Mouse (Mus musculus) gastrocnemius, postnatal 36 days (tissue): Measurements from ENCODE around the gene 1700007K13Rik. TPM values are rescaled to one million over a fixed set of nuclear protein-coding genes. Genes with fewer than 3 reads are reported as not detected.
"Not testable (repeated sequence)": the region's sequence is repeated elsewhere in the genome, so short reads cannot be mapped to it uniquely, and the experiment has no call there.

ENCODE experiments used
- DNase-seq, 2 experiments: peaks; one replicate each; pipeline ENCODE4 v3.0.0; 2022
- intact Hi-C: fragments of 180-260 bp; cut with DNase I; formaldehyde crosslinking; loops from one replicate; pipeline ENCODE4 v1.15.1; 2025
- long read RNA-seq, 2 experiments: library from polyadenylated mRNA; stranded (forward); transcript quantifications; one replicate each; pipeline ENCODE4 v2.0.0; 2021
- total RNA-seq, 2 experiments: library from RNA; stranded (reverse); gene quantifications; 2 replicates each; pipeline ENCODE4 v1.2.3; 2021

The 1700007K13Rik gene
- total RNA-seq, result not detected
- long read RNA-seq, experiment 1, result 0 reads
- long read RNA-seq, experiment 2, result 0 reads

- peak in 1 of 2 experiments; percentile 15 for DNase-seq
- intact Hi-C loops, result no loop called here
These were observed at the start of gene 1700007K13Rik for GRCm38 (mm10) chr2:28465836-28466518. TSS of gene 1700007K13Rik (minus strand) at chr2:28466332.

- intact Hi-C loops, result no loop called here
- DNase-seq, result peak; percentile 67 to 77
These were observed 48.4 kb upstream of the 1700007K13Rik start for GRCm38 (mm10) chr2:28514489-28514888.

GRCm38 (mm10) chr2:28513431-28514370 is 47.6 kb upstream of the 1700007K13Rik start:
- intact Hi-C loops, result no loop called here
- DNase-seq, result no peak

- intact Hi-C loops, result no loop called here
- DNase-seq, result no peak
These were observed 46.8 kb upstream of the 1700007K13Rik start, which contains the start of gene Ralgds for GRCm38 (mm10) chr2:28512798-28513401. TSS of gene Ralgds (plus strand) at chr2:28513125.

- DNase-seq, intact Hi-C loops: not testable (repeated sequence)
These were observed 45.5 kb upstream of the 1700007K13Rik start for GRCm38 (mm10) chr2:28511600-28511999.

GRCm38 (mm10) chr2:28506291-28506690 is 40.2 kb upstream of the 1700007K13Rik start:
- intact Hi-C loops, result no loop called here
- no peak for DNase-seq

GRCm38 (mm10) chr2:28505795-28506194 is 39.7 kb upstream of the 1700007K13Rik start, which contains the start of gene Gm10134:
TSS of gene Gm10134 (plus strand) at chr2:28506095.
- intact Hi-C loops, result no loop called here
- no peak for DNase-seq

GRCm38 (mm10) chr2:28504676-28505075 is 38.5 kb upstream of the 1700007K13Rik start:
- DNase-seq, result no peak
- intact Hi-C loops, result no loop called here

GRCm38 (mm10) chr2:28502987-28503386 is 36.9 kb upstream of the 1700007K13Rik start:
- intact Hi-C loops, result no loop called here
- no peak for DNase-seq

- intact Hi-C loops, result no loop called here
- DNase-seq, result no peak
These were observed 32.3 kb upstream of the 1700007K13Rik start for GRCm38 (mm10) chr2:28498431-28498830.

- DNase-seq, result no peak
- intact Hi-C loops, result no loop called here
These were observed 31.4 kb upstream of the 1700007K13Rik start for GRCm38 (mm10) chr2:28497561-28497960.

- intact Hi-C loops, result no loop called here
- DNase-seq, result no peak
These were observed 30.5 kb upstream of the 1700007K13Rik start, which contains the start of gene Gbgt1 for GRCm38 (mm10) chr2:28496671-28497070. TSS of gene Gbgt1 (plus strand) at chr2:28496891.

- intact Hi-C loops, result no loop called here
- DNase-seq, result no peak
These were observed 29.9 kb upstream of the 1700007K13Rik start for GRCm38 (mm10) chr2:28495801-28496595.

- intact Hi-C loops, result no loop called here
These were observed 29.1 kb upstream of the 1700007K13Rik start for GRCm38 (mm10) chr2:28495207-28495756.

GRCm38 (mm10) chr2:28494521-28494920 is 28.4 kb upstream of the 1700007K13Rik start:
- DNase-seq, result no peak
- intact Hi-C loops, result no loop called here

More at GRCm38 (mm10) chr2:28495207-28495756, 29.1 kb upstream of the 1700007K13Rik start:
- DNase-seq, result no peak

GRCm38 (mm10) chr2:28483861-28484260 is 17.7 kb upstream of the 1700007K13Rik start:
- no peak for DNase-seq
- intact Hi-C loops, result no loop called here

GRCm38 (mm10) chr2:28479208-28480204 is 13.4 kb upstream of the 1700007K13Rik start:
- intact Hi-C loops, result no loop called here
- DNase-seq, result peak in 1 of 2 experiments; percentile 9

GRCm38 (mm10) chr2:28477993-28478392 is 11.9 kb upstream of the 1700007K13Rik start:
- intact Hi-C loops, DNase-seq: not testable (repeated sequence)
